Mouse (Mus musculus) stomach, postnatal 0 days (tissue): ENCODE data around the gene Ggps1.

Experiments
- CTCF ChIP-seq: IDR thresholded peaks from 2 replicates; pipeline ENCODE4 v1.5.1; 2016; ENCODE audit warnings: antibody characterized with exemption, low read depth, mild to moderate bottlenecking, moderate library complexity
- EP300 ChIP-seq: optimal IDR thresholded peaks from 2 replicates; pipeline ENCODE3; 2016; ENCODE audit warnings: antibody characterized with exemption

DNA sequence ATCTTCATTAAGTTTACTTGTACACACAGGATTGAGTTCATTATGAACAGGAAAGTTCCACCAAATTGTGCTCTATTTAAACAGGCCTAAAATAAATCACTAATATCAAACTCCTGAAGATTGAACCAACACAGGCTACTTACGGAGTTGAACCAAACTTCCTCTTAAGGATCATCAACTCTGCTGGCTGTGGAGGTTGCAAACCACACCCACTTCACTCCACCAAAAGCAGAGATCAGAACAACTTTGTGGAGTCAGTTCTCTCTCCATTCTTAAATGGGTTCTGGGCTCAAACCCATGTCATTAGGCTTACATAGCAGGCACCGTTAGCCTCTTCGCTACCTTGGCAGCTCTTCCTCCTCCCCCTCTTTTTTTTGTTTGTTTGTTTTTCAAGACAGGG is 44.4 kb downstream of the Ggps1 start:
- TF ChIP-seq CTCF (no peak), EP300 (no peak)
